Mouse (Mus musculus) effector memory CD4-positive, alpha-beta T cell, adult 7 months (primary cell): ENCODE results near the gene Smg6. TPM values are rescaled to one million over a fixed set of nuclear protein-coding genes. Genes with fewer than 3 reads are reported as not detected.

ENCODE experiments used
- polyA plus RNA-seq: library from polyadenylated mRNA; unstranded; fragments of 100-300 nt; shearing (Covaris generic); gene quantifications from one replicate; pipeline ENCODE4 v1.2.1, GENCODE M21; 2017

Gene Smg6
- 28.4 TPM for polyA plus RNA-seq

DNA sequence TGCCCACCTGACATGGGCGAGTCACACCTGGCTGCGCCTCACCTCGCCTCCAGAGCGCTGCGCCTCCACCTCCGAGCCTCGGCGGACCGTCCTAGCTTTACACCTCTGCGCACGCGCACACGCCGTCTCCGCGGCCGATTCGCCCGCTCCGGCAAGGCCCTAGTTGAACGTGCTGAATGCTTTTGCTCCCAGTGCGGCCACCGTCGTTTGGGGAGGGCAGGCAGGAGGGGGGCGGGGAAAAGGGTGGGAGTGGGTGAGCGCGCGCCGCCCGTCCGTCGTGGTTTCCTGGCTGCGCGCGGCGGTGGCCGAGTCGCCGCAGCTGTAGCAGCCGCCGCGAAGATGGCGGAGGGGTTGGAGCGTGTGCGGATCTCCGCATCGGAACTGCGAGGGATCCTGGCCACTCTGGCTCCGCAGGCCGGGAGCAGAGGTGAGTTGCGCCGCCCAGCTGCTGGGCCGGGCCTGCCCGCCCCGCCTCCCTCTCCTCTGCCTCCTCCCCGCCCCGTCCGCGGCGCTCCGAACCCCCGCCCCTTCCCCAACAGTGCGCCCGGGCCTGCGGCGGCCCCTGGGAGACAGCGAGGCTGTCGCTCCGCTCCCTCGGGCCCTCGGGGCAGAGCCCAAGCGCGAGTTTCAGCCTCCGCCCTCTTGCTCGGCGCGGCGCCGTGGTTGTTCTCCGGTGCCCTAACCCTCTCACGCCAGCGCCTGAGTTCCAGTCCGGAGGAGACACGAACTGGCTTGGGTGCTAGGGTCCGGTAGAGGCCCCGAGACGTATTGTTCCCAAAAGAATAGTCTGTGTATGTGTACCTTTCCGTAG is at the start of gene Smg6, which contains the start of gene Srr:
TSS of gene Smg6 (plus strand) at position 247 of the 811 bp plus-strand sequence.
TSS of gene Srr (minus strand) at position 372 of the 811 bp plus-strand sequence.

DNA sequence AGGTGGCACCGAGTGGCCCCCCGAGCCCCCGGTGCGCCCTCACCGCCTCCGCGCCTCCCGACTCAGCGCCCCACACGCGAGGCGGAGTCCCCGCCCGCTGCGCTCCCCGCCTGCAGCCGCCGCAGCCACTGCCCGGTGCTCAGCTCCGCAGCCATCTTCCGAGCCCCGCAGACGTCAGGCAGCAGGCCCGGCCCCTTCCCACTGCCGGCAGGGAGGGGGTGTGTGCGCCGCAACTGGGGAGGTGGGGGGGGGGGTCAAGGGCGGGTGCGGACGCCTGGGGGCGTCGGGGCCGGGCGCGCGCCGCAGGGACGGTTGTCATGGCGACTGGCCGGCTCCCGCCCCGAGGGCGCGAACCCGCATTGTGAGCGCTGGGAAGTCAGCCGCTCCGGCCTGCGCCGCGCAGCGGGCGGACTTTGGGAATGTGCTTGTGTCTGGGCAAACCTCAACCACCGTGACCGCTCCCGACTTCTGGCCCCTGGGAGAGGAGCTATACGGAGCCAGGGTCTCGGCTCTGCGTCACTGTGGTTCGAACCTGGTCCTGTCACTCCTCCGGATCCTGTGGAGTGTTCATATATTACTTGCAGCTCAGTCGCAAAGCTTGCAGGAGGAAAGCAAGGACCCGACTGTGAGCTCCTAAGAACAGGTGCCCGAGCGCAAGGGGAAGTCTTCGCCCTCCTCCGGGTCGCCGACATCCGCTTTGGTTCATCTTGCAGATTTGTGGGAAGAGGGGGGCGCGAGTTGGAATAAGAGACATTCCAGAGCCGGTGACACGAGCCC is 28.5 kb upstream of the Smg6 start, which contains the start of gene Sgsm2:
TSS of gene Sgsm2 (minus strand) at position 160 of the 777 bp plus-strand sequence.

DNA sequence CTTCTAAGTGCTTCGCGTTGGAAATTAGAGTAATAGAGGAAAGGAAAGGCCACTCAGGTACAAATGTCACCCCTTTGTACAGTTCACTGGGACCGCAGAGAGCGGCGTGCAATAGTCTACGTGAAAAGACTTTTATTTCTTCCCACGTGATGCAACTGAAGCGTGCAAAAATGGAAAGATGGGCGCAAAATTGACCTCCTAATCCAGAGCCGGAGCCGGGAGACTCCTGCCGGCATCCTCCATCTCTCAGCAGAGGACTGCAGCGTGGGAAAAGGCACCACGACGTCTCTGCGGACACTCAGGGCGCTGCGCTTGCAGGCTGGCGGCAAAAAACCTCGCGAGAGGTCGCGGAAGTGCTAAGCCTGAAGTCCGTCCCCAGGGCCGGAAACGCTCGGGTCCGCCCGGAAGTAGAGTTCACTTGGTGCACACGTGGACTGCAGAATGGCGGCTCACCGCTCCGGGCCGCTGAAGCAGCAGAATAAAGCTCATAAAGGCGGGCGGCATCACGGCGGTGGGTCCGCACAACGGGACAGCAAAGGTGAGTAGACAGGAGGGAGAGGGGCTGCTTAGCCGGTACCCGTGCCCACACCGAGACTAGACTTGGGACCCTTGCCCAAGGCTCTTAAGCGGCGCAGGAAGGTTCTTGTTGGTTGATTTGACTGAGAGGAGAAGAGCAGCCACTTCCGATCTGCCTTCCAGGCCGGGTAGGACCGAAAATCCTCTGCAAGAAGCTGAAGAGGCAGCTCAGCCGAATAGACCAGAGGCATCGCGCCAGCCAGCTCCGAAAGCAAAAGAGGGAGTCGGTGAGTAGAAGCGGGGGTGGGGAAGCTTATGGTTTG is 27.7 kb upstream of the Smg6 start, which contains the start of gene Tsr1:
TSS of gene Tsr1 (plus strand) at position 394 of the 839 bp plus-strand sequence.

DNA sequence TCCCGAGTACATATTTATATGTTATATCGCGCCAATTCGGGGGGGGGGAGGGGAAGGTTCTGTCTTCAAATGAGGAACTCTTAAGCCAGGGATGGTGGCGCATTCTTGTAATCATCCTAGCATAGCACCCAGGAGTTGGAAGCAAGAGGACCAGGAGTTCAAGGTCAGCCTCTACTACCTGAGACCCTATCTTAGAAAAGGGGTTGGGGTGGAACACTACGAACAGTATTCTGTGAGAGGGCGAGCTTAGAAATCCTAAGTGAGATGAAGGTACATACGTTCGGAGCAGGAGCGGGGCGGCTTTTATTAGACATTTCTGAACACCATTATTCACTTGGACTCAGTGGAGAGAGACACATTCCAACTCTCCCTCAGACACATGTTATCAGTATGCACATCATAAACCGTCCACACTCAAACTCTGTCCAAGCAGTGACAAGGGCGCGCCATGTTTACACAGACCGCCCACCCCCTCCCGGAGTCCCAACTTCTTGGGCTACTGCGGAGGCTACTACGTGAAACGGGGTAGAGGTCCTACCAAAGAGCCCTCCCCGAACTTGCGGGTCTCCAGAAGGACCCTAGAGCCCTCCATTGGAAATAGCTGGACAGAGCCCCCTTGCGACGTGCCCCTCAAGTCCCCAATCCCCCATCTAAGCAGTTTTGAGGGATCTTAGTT is 243.9 kb downstream of the Smg6 start, which contains the start of gene Hic1:
TSS of gene Hic1 (minus strand) at position 115 of the 676 bp plus-strand sequence.

DNA sequence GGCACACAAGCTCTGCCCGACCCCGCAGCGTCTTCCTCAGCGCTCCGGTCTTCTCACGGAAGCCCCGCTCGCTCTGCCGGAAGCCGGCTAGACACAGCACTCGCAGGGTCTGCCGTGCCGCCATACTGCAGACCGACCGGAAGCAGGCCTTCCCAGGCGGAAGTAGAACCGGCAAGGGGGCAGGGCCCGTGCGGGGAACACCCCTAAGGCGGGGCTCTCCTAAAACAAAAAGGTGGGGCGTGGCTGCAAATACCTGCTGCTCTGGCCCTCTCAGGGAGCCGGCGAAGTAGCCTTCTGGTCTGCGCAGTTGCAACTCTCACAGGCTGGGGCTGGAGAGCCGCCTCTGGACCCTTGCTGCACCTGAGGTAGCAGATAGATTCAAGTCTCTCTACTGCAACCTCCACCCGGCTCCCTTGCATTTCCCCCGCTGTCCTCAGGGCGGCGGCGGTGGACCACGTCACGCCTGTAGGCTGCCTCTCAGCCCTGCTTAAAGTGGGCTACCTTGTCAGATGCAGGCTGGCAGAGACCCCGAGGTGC is 253.1 kb downstream of the Smg6 start, which contains the start of gene Ovca2:
TSS of gene Ovca2 (minus strand) at position 164 of the 537 bp plus-strand sequence.

DNA sequence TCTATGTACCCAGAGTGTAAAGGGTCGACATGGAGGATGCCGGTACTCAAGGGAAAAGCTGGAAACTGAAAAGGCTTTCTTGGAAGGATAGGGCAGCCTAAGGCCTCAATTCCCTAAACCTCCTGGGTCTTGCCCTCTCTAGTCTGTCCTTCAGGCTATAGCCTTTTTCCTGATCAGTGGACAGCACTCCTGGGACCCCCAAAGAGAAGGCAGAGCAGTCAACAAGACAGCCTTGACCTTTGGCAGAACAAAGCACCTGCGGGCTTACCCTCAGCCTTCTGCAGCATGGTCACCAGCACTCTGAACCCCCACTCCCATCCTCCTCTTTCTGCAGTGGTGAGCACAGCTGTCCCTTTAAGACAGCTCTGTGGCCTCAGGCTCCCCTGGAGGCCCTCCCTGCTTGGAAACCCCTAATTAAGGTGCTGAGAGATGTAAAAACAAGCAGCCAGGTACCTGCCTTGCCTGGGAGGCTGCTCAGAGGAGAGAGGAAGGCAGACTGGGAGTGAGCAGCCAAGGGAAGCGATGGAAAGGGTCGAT is 265.4 kb downstream of the Smg6 start, which contains the start of gene Dph1:
TSS of gene Dph1 (minus strand) at position 337 of the 537 bp plus-strand sequence.

DNA sequence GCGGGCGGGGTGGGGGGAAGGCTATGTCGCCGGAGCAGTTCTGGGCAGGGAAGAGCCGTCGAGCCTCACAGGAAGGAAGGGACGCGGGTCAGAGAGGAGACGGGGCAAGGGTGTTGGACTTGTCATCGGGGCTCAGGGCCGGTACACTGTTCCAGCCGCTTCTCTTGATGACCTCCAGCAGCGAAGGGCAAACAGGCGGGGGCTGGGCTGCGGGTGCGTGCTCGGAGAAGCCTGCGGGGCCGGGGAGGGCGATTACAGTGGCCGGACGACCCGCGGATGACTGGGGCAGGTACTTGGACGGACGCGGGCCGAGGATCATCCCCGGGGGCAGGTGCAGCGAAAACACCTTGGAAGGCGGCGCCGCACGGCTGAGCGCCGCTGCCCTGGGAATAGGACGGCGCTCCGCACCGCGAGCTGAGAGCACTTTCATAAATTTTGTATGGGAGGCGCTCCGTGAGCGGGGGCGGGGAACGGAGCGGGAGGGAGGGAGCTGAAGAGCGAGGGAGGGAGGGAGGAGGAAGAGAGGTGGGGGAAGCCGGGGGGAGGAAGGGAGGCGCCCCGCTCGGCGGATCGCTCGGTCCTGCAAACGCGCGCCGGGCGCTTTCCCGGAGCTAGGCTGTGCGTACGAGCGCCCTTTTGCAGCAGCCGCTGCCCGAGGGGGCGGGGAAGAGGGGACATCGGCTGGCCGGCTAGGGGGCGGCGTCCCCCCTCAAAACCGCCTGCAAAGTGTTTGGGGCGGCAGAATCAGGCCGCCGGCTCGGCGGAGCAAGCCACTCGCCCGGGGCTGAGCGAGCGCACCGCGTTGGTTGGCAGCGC is 267.8 kb downstream of the Smg6 start, which contains the start of gene Rtn4rl1:
TSS of gene Rtn4rl1 (plus strand) at position 528 of the 816 bp plus-strand sequence.

Other genes with a start within 250 kb of the Smg6 start
- gene Pafah1b1, start 201.2 kb upstream of the Smg6 start, polyA plus RNA-seq, result 87.5 TPM
- 29.5 TPM for gene Mettl16, start 155.0 kb upstream of the Smg6 start, polyA plus RNA-seq
- gene Mnt, start 94.9 kb upstream of the Smg6 start, polyA plus RNA-seq, result 12.5 TPM
- gene Sgsm2, start 28.8 kb upstream of the Smg6 start, polyA plus RNA-seq, result 5.6 TPM
- gene Tsr1, start 27.8 kb upstream of the Smg6 start, polyA plus RNA-seq, result 40.3 TPM
- 3.5 TPM for gene Srr, start 125 bp downstream of the Smg6 start, polyA plus RNA-seq
- gene Hic1, start 243.7 kb downstream of the Smg6 start, polyA plus RNA-seq, result 13.9 TPM